Comparison of ENCODE assay signal across 8 mouse cellular contexts in genomic region chr4:132211953-132212734, GRCm38 (mm10). TPM values are rescaled to one million over a fixed set of nuclear protein-coding genes. Genes with fewer than 3 reads are reported as not detected.
DNase-seq lines count a peak whose midpoint lies in the region; ATAC-seq lines count a peak whose summit lies in the region.

Gene Ythdf2, minus strand, starts transcription at chr4:132212303.

- H3K27ac ChIP-seq in heart, embryonic 13.5 days (replicated peaks), result peak within 1 kb of the TSS; percentile 93
- peak within 1 kb of the TSS; percentile 96 for H3K27ac ChIP-seq in liver, embryonic 12.5 days
- peak within 1 kb of the TSS; percentile 94 for H3K27ac ChIP-seq in stomach, embryonic 15.5 days

- H3K9ac ChIP-seq in heart, embryonic 13.5 days, result peak within 1 kb of the TSS; percentile 100
- H3K9ac ChIP-seq in liver, embryonic 12.5 days, result peak within 1 kb of the TSS; percentile 99
- H3K9ac ChIP-seq in stomach, embryonic 15.5 days, result peak within 1 kb of the TSS; percentile 99

- ATAC-seq in erythroid progenitor cell, adult 5-6 weeks (replicated peaks; ENCODE audit: low FRiP score, poor library complexity, severe bottlenecking), result peak; percentile 89
- ATAC-seq in heart, embryonic 13.5 days (ENCODE audit: extremely low read depth, insufficient number of reproducible peaks, low FRiP score, low TSS enrichment), result peak; percentile 99
- ATAC-seq in liver, embryonic 12.5 days, result peak; percentile 96
- peak; percentile 99 for ATAC-seq in stomach, embryonic 15.5 days (ENCODE audit: insufficient read depth, low FRiP score, low read depth)

- DNase-seq in CD4-positive helper T cell, adult 2 months (ENCODE audit: low read depth, low spot score), result peak; percentile 99
- peak; percentile 92 for DNase-seq in brain, embryonic 18.5 days (ENCODE audit: low read depth, low spot score)
- DNase-seq in kidney, postnatal 10 days, result peak; percentile 99
- peak; percentile 96 to 98 for DNase-seq in natural killer cell, adult 2 months (ENCODE audit: low spot score in 2 of 2)

- H3K4me3 ChIP-seq in heart, embryonic 13.5 days, result peak within 1 kb of the TSS; percentile 87
- peak within 1 kb of the TSS; percentile 100 for H3K4me3 ChIP-seq in liver, embryonic 12.5 days
- peak within 1 kb of the TSS; percentile 96 for H3K4me3 ChIP-seq in stomach, embryonic 15.5 days (replicated peaks)

- H3K9me3 ChIP-seq in heart, embryonic 13.5 days, result no peaks in the 10 kb centered on the region
- H3K9me3 ChIP-seq in liver, embryonic 12.5 days (replicated peaks), result no peaks in the 10 kb centered on the region
- H3K9me3 ChIP-seq in stomach, embryonic 15.5 days, result no peaks in the 10 kb centered on the region

- 1% methylated on average over 73 of the region's 78 CpGs for WGBS in heart, embryonic 13.5 days
- 2% methylated on average over 78 of the region's 78 CpGs for WGBS in liver, embryonic 12.5 days (ENCODE audit: insufficient replicate concordance)
- under 1% methylated on average over 77 of the region's 78 CpGs for WGBS in stomach, embryonic 15.5 days

- H3K4me2 ChIP-seq in heart, embryonic 13.5 days, result peak within 1 kb of the TSS; percentile 85
- H3K4me2 ChIP-seq in liver, embryonic 12.5 days, result peak within 1 kb of the TSS; percentile 89
- peak within 1 kb of the TSS; percentile 65 for H3K4me2 ChIP-seq in stomach, embryonic 15.5 days

- peaks cover 27% of the 10 kb centered on the region for H3K4me1 ChIP-seq in heart, embryonic 13.5 days
- H3K4me1 ChIP-seq in liver, embryonic 12.5 days, result peaks cover 61% of the 10 kb centered on the region
- H3K4me1 ChIP-seq in stomach, embryonic 15.5 days, result peaks cover 9% of the 10 kb centered on the region

- H3K36me3 ChIP-seq in heart, embryonic 13.5 days, result peaks cover 29% of the 10 kb centered on the region
- peaks cover 35% of the 10 kb centered on the region for H3K36me3 ChIP-seq in liver, embryonic 12.5 days
- H3K36me3 ChIP-seq in stomach, embryonic 15.5 days, result 0 out of 2 replicates have a peak, but pooled peaks cover 8% of the 10 kb centered on the region

- H3K27me3 ChIP-seq in heart, embryonic 13.5 days (replicated peaks), result no peaks in the 10 kb centered on the region
- no peaks in the 10 kb centered on the region for H3K27me3 ChIP-seq in liver, embryonic 12.5 days (replicated peaks)
- no peaks in the 10 kb centered on the region for H3K27me3 ChIP-seq in stomach, embryonic 15.5 days (replicated peaks)

RNA-seq across cellular contexts. Expression of gene Ythdf2, which starts in this region (rescaled TPM):
- 27.8 and 33.5 TPM in 2 replicates for total RNA-seq in erythroid progenitor cell, adult 5-6 weeks (2015; ENCODE audit: low replicate concordance)
- total RNA-seq in erythroid progenitor cell, adult 5-6 weeks (2017; ENCODE audit: low replicate concordance), result 27.2 and 29.4 TPM in 2 replicates
- 58.8 and 60.8 TPM in 2 replicates for polyA plus RNA-seq in heart, embryonic 13.5 days (2015; fragmentation: Nextera tagmentation; extraction: Ambion mirVana)
- 53.1 TPM in 2 replicates for polyA plus RNA-seq in liver, embryonic 12.5 days (2016; fragmentation: Nextera tagmentation; extraction: Ambion mirVana)
- polyA plus RNA-seq in stomach, embryonic 15.5 days (2015; fragmentation: Nextera tagmentation; extraction: Ambion mirVana), result 73.3 and 79.5 TPM in 2 replicates

Comparison
In these comparisons a context has a peak if more than half of its experiments do, and no peak if none do; other contexts are left out.
1. Peak in every context shown above with its lines: DNase-seq, ATAC-seq, H3K4me3 ChIP-seq and H3K27ac ChIP-seq.